Mouse (Mus musculus) kidney, postnatal 36 days (tissue): ENCODE results near the gene Wfdc2.
"Not testable (repeated sequence)": the region's sequence is repeated elsewhere in the genome, so short reads cannot be mapped to it uniquely, and the experiment has no call there.

Experiments used
- DNase-seq, 2 experiments: peaks; one replicate each; pipeline ENCODE4 v3.0.0; 2021 to 2022; ENCODE audit warnings: mixed read lengths in 2 of 2

Wfdc2 gene

GRCm38 (mm10) chr2:164549963-164550894, 12.0 kb upstream of the Wfdc2 start:
- DNase-seq = no peak

GRCm38 (mm10) chr2:164550895-164551269, 11.3 kb upstream of the Wfdc2 start:
- no peak for DNase-seq

- no peak for DNase-seq
Observed at GRCm38 (mm10) chr2:164551502-164551901, 10.7 kb upstream of the Wfdc2 start.

- no peak for DNase-seq
Observed at GRCm38 (mm10) chr2:164558426-164558825, 3.8 kb upstream of the Wfdc2 start.

GRCm38 (mm10) chr2:164558991-164559645, 3.1 kb upstream of the Wfdc2 start:
- DNase-seq = no peak

- no peak for DNase-seq
Observed at GRCm38 (mm10) chr2:164560106-164560505, 2.1 kb upstream of the Wfdc2 start.

GRCm38 (mm10) chr2:164563339-164564038, 1.3 kb downstream of the Wfdc2 start:
- DNase-seq = peak; percentile 60 to 71

- no peak for DNase-seq
Observed at GRCm38 (mm10) chr2:164564346-164564745, 2.1 kb downstream of the Wfdc2 start.

GRCm38 (mm10) chr2:164566997-164567396, 4.8 kb downstream of the Wfdc2 start:
- peak in 1 of 2 experiments; percentile 10 for DNase-seq

GRCm38 (mm10) chr2:164567460-164567859, 5.2 kb downstream of the Wfdc2 start:
- DNase-seq = no peak

GRCm38 (mm10) chr2:164573359-164573758, 11.1 kb downstream of the Wfdc2 start, which contains the start of gene Spint3:
TSS of gene Spint3 (minus strand) at chr2:164573459.
- DNase-seq = not testable (repeated sequence)

- DNase-seq = peak in 1 of 2 experiments; percentile 27
Observed at GRCm38 (mm10) chr2:164585025-164585725, 23.0 kb downstream of the Wfdc2 start, which contains the start of gene Wfdc6a. TSS of gene Wfdc6a (minus strand) at chr2:164585447.

GRCm38 (mm10) chr2:164592014-164592413, 29.8 kb downstream of the Wfdc2 start:
- DNase-seq = peak; percentile 29 to 38

- no peak for DNase-seq
Observed at GRCm38 (mm10) chr2:164593494-164593893, 31.3 kb downstream of the Wfdc2 start, which contains the start of gene Eppin. TSS of gene Eppin (minus strand) at chr2:164593594.

- DNase-seq = no peak
Observed at GRCm38 (mm10) chr2:164600179-164600578, 38.0 kb downstream of the Wfdc2 start.

GRCm38 (mm10) chr2:164603482-164603881, 41.3 kb downstream of the Wfdc2 start:
- no peak for DNase-seq

GRCm38 (mm10) chr2:164604411-164604810, 42.2 kb downstream of the Wfdc2 start:
- DNase-seq = no peak

GRCm38 (mm10) chr2:164608781-164609180, 46.6 kb downstream of the Wfdc2 start:
- DNase-seq = no peak

- DNase-seq = peak; percentile 34 to 68
Observed at GRCm38 (mm10) chr2:164613471-164613870, 51.3 kb downstream of the Wfdc2 start, which contains the start of the genes Wfdc6b and Wfdc8. TSS of gene Wfdc6b (plus strand) at chr2:164613522. TSS of gene Wfdc8 (minus strand) at chr2:164613626.

GRCm38 (mm10) chr2:164615386-164615785, 53.2 kb downstream of the Wfdc2 start:
- no peak for DNase-seq
